ENCODE assay signal across 13 mouse cellular contexts in the genomic region with DNA sequence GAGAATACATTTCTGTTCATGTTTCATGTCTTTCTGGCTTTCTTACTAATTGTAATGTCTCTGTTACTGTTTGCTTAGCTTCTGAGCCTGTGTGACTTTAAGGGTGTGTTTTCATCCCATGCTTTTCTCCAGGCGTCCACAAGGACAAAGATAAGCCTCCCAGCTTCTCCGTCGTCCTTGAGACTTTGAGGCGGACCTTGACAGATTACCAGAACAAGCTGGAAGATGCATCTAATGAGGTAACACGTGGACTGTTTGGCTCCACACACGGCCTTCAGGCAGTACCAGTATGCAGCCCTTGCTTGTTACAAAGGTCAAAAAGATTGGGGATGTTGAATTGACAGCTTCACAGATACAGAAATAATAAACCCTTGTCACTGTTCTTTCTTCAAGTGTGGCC.
A peak's percentile ranks its signal among the peaks of the same experiment; 100 is the strongest.
DNase-seq lines count a peak whose midpoint lies in the region; ATAC-seq and TF ChIP-seq lines count a peak whose summit lies in the region.
"Had no signal": no experiment of that assay in that cellular context is flagged by ENCODE, and none has a peak within 500 bp of the region (broad histone marks: within the 10 kb centered on the region; RNA-seq: fewer than 3 reads in every experiment).

No protein-coding gene starts in this region.

- H3K4me3 ChIP-seq in intestine, embryonic 15.5 days (replicated peaks): no peak overlapping the region
- H3K4me3 ChIP-seq in intestine, postnatal 0 days (ENCODE audit: low read depth, low read length): no peak overlapping the region
- no peak overlapping the region for H3K4me3 ChIP-seq in midbrain, embryonic 13.5 days (replicated peaks)
- no peak overlapping the region for H3K4me3 ChIP-seq in cerebellum, adult 2 months (replicated peaks; ENCODE audit: insufficient read depth, low read depth, low read length)
- H3K4me3 ChIP-seq: heart, embryonic 13.5 days; liver, embryonic 15.5 days; neural tube, embryonic 12.5 days had no signal

- H3K4me1 ChIP-seq in intestine, embryonic 15.5 days (replicated peaks): no peaks in the 10 kb centered on the region
- H3K4me1 ChIP-seq in intestine, postnatal 0 days (replicated peaks; ENCODE audit: control insufficient read depth, insufficient read depth, low read length): no peaks in the 10 kb centered on the region
- peaks cover 16% of the 10 kb centered on the region for H3K4me1 ChIP-seq in midbrain, embryonic 13.5 days (replicated peaks)
- H3K4me1 ChIP-seq in cerebellum, adult 2 months (ENCODE audit: control insufficient read depth, insufficient read depth, low read length): no peaks in the 10 kb centered on the region; the same call in 1 of the 2 replicates
- H3K4me1 ChIP-seq: liver, embryonic 15.5 days had no signal

- TF ChIP-seq POLR2A in cerebellum, adult 2 months (IDR thresholded peaks at IDR 0.05; ENCODE audit: borderline replicate concordance, insufficient read depth, low read length): no peak

- H3K27ac ChIP-seq in intestine, embryonic 15.5 days: no peak overlapping the region
- H3K27ac ChIP-seq in intestine, postnatal 0 days (ENCODE audit: low read depth, low read length): no peak overlapping the region
- H3K27ac ChIP-seq in midbrain, embryonic 13.5 days: 0 out of 2 replicates have a peak overlapping the region, but pooled peaks have one; percentile 26
- H3K27ac ChIP-seq in cerebellum, adult 2 months (ENCODE audit: insufficient read depth, low read length): no peak overlapping the region
- H3K27ac ChIP-seq: heart, embryonic 13.5 days; kidney, postnatal 0 days; liver, embryonic 15.5 days; neural tube, embryonic 12.5 days had no signal

- peak; percentile 18 for DNase-seq in R1 (ENCODE audit: low read depth, low spot score)
- peak; percentile 13 for DNase-seq in adrenal gland, postnatal 25 days
- DNase-seq in thymus, adult 18-20 months: no peak
- no peak for DNase-seq in cerebellum, adult 2 months
- DNase-seq: cerebellum, adult 9-11 months had no signal

- H3K9ac ChIP-seq in intestine, embryonic 15.5 days: no peak overlapping the region
- H3K9ac ChIP-seq in intestine, postnatal 0 days (ENCODE audit: low read depth, low read length): no peak overlapping the region
- H3K9ac ChIP-seq in midbrain, embryonic 13.5 days (replicated peaks): no peak overlapping the region
- H3K9ac ChIP-seq: heart, embryonic 13.5 days; liver, embryonic 15.5 days; neural tube, embryonic 12.5 days had no signal

- no peak overlapping the region for H3K4me2 ChIP-seq in intestine, embryonic 15.5 days (replicated peaks)
- no peak overlapping the region for H3K4me2 ChIP-seq in intestine, postnatal 0 days (replicated peaks; ENCODE audit: low read depth)
- H3K4me2 ChIP-seq in midbrain, embryonic 13.5 days (replicated peaks): no peak overlapping the region
- H3K4me2 ChIP-seq: heart, embryonic 13.5 days; liver, embryonic 15.5 days; neural tube, embryonic 12.5 days had no signal

- no peaks in the 10 kb centered on the region for H3K36me3 ChIP-seq in intestine, embryonic 15.5 days
- H3K36me3 ChIP-seq in intestine, postnatal 0 days (ENCODE audit: control insufficient read depth, insufficient read depth): no peaks in the 10 kb centered on the region
- no peaks in the 10 kb centered on the region for H3K36me3 ChIP-seq in midbrain, embryonic 13.5 days
- H3K36me3 ChIP-seq: heart, embryonic 13.5 days; liver, embryonic 15.5 days; neural tube, embryonic 12.5 days had no signal

- 26% methylated on average over 6 of the region's 6 CpGs for WGBS in intestine, embryonic 15.5 days
- 17% methylated on average over 6 of the region's 6 CpGs for WGBS in intestine, postnatal 0 days
- 18% methylated on average over 6 of the region's 6 CpGs for WGBS in midbrain, embryonic 13.5 days
- WGBS in cerebellum, adult 2 months: 58% methylated on average over 6 of the region's 6 CpGs

- H3K9me3 ChIP-seq in intestine, embryonic 15.5 days: no peaks in the 10 kb centered on the region
- H3K9me3 ChIP-seq in intestine, postnatal 0 days (ENCODE audit: control insufficient read depth): no peaks in the 10 kb centered on the region
- no peaks in the 10 kb centered on the region for H3K9me3 ChIP-seq in midbrain, embryonic 13.5 days
- H3K9me3 ChIP-seq: heart, embryonic 13.5 days; liver, embryonic 15.5 days; neural tube, embryonic 12.5 days had no signal

- no peak for TF ChIP-seq CTCF in intestine, postnatal 0 days (IDR thresholded peaks at IDR 0.05; ENCODE audit: low read depth)
- no peak for TF ChIP-seq CTCF in cerebellum, adult 2 months (IDR thresholded peaks at IDR 0.05; ENCODE audit: borderline replicate concordance, insufficient read depth, low read depth, low read length)

- no peaks in the 10 kb centered on the region for H3K27me3 ChIP-seq in intestine, embryonic 15.5 days (replicated peaks)
- H3K27me3 ChIP-seq in intestine, postnatal 0 days (replicated peaks; ENCODE audit: control insufficient read depth, insufficient read depth, low read length): no peaks in the 10 kb centered on the region
- 0 out of 2 replicates have a peak, but pooled peaks cover 3% of the 10 kb centered on the region for H3K27me3 ChIP-seq in midbrain, embryonic 13.5 days
- H3K27me3 ChIP-seq in cerebellum, adult 2 months (ENCODE audit: control insufficient read depth, insufficient read depth, low read length): no peaks in the 10 kb centered on the region; the same call in 1 of the 2 replicates
- H3K27me3 ChIP-seq: heart, embryonic 13.5 days; liver, embryonic 15.5 days; neural tube, embryonic 12.5 days; Patski had no signal

- peak; percentile 41; the same call in 1 of the 2 replicates for ATAC-seq in intestine, embryonic 15.5 days
- no peak for ATAC-seq in intestine, postnatal 0 days
- ATAC-seq in midbrain, embryonic 13.5 days: no peak
- ATAC-seq: Patski had no signal

Comparison
In these comparisons a context has a peak if more than half of its experiments do, and no peak if none do; other contexts are left out.
1. DNase-seq: peak in R1 (single experiment) and adrenal gland, postnatal 25 days (single experiment); none in thymus, adult 18-20 months (0 of 2) and cerebellum, adult 2 months (0 of 2).